Mouse (Mus musculus): ENCODE measurements around the gene Tbc1d22a. TPM values are rescaled to one million over a fixed set of nuclear protein-coding genes. Genes with fewer than 3 reads are reported as not detected.

Gene Tbc1d22a
- polyA plus RNA-seq, 1 experiment from 2014 or later: 11.7 TPM

DNA sequence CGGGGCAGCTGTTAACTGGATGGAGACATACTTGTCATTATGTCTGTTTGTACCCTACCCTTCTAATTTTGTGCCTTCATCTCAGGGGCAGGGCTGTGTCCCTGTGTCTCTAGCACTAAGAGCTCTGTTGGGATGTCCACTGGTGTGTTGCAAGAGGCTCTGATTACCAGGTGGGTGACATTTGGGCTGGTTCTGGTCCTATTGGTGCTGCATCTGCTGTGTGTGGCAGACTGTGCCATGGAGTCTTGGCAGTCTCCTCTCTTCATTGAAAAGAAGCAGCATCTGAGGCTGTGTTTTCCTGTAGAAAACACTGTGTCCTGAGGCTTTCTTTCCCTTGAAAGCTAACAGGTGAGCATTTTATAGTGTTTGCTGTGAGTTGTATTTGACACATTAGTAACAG, 83.0 kb downstream of the Tbc1d22a start:
- 92% methylated on average over 1 of the region's 1 CpGs for WGBS
- H3K4me2 ChIP-seq: no peak overlapping the region
- ATAC-seq (replicated peaks; ENCODE audit: low FRiP score): no peak

DNA sequence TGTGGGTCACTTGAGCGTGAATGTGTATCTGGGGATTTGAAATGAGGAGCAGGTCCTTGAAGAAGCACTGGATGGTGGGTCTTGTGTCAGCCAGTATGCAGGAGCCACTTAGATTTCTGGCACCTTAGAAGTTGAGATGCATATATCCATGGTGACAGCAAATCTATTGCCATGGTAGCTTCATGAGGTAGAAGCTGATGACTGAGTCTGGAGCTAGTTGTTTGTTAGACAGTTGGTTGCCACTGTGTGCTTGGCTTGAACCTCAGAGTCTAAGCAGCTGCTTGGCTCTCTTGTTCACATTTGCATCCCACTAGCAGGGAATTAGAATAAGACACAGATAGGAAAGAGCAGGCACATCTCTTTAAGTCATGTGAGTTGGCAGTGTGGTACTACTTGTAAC, 89.6 kb downstream of the Tbc1d22a start:
- Histone ChIP-seq H3K9ac (ENCODE audit: low read depth, low read length) (no peak overlapping the region), H3K4me3 (ENCODE audit: low read depth, low read length) (no peak overlapping the region), H3K4me1 (replicated peaks; ENCODE audit: control insufficient read depth, insufficient read depth, low read length) (no peaks in the 10 kb centered on the region), H3K27ac (ENCODE audit: low read depth, low read length) (no peak overlapping the region), H3K9me3 (ENCODE audit: control insufficient read depth, low read length) (no peaks in the 10 kb centered on the region), H3K4me2 (no peak overlapping the region), H3K36me3 (ENCODE audit: control insufficient read depth, insufficient read depth, low read length) (no peaks in the 10 kb centered on the region), H3K27me3 (replicated peaks; ENCODE audit: control insufficient read depth, insufficient read depth, low read length) (no peaks in the 10 kb centered on the region)
- DNase-seq (ENCODE audit: low spot score): no peak
- WGBS: 91% methylated on average over 1 of the region's 1 CpGs
- ATAC-seq (replicated peaks; ENCODE audit: low FRiP score): no peak

More for the DNA sequence above, 83.0 kb downstream of the Tbc1d22a start:
- H3K4me1 ChIP-seq (replicated peaks; ENCODE audit: control insufficient read depth, insufficient read depth, low read length): 0 out of 2 replicates have a peak, but pooled peaks cover 2% of the 10 kb centered on the region
- H3K27me3 ChIP-seq (replicated peaks; ENCODE audit: control insufficient read depth, insufficient read depth, low read length): no peaks in the 10 kb centered on the region
- H3K9me3 ChIP-seq (ENCODE audit: control insufficient read depth, low read length): no peaks in the 10 kb centered on the region
- H3K4me3 ChIP-seq (ENCODE audit: low read depth, low read length): no peak overlapping the region
- no peak overlapping the region for H3K9ac ChIP-seq (ENCODE audit: low read depth, low read length)
- no peak overlapping the region for H3K27ac ChIP-seq (ENCODE audit: low read depth, low read length)
- no peaks in the 10 kb centered on the region for H3K36me3 ChIP-seq (ENCODE audit: control insufficient read depth, insufficient read depth, low read length)
- DNase-seq (ENCODE audit: low spot score): no peak

DNA sequence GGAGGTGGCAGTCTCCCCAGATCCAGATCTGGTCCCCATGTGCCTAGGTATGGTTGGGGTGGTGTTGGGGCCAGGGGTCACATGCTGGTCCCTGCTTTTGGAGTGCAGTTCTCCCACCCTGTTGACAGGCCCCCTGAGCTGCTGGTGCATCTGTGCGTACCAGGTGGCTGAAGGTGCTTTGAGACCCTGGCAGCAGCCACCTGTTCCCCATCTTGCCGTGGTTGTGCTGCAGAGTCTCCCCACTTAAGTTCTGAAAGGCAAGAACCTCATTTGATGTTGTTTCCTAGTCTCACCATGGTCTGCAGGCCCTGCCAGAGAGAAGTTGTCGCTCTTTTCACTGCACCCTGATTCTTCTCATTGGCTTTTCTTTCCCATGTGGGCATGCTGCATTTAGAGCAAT, 90.6 kb downstream of the Tbc1d22a start:
- H3K4me2 ChIP-seq: no peak overlapping the region
- 88% methylated on average over 3 of the region's 3 CpGs for WGBS
- H3K36me3 ChIP-seq (ENCODE audit: control insufficient read depth, insufficient read depth, low read length): no peaks in the 10 kb centered on the region
- no peak overlapping the region for H3K27ac ChIP-seq (ENCODE audit: low read depth, low read length)
- no peaks in the 10 kb centered on the region for H3K27me3 ChIP-seq (replicated peaks; ENCODE audit: control insufficient read depth, insufficient read depth, low read length)
- no peak overlapping the region for H3K9ac ChIP-seq (ENCODE audit: low read depth, low read length)
- no peaks in the 10 kb centered on the region for H3K9me3 ChIP-seq (ENCODE audit: control insufficient read depth, low read length)
- DNase-seq (ENCODE audit: low spot score) (no peak), ATAC-seq (replicated peaks; ENCODE audit: low FRiP score) (no peak)
- no peaks in the 10 kb centered on the region for H3K4me1 ChIP-seq (replicated peaks; ENCODE audit: control insufficient read depth, insufficient read depth, low read length)
- H3K4me3 ChIP-seq (ENCODE audit: low read depth, low read length): no peak overlapping the region

DNA sequence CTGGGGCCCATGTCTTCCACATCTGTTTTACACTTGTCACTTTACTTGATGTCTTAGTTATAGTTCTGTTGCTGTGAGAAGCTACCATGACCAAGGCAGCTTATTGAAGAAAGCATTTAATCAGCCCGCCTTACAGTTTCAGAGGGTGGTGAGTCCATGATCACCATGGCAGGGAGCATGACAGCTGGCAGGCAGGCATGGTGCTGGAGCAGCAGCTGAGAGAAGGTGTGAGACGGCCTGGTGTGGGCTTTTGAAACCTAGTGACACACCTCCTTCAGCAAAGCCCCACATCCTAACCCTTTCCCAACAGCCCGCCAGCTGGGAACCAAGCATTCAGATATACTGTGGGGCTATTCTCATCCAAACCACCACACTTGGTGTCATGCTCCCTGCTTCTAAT, 91.0 kb downstream of the Tbc1d22a start:
- no peak overlapping the region for H3K9ac ChIP-seq (ENCODE audit: low read depth, low read length)
- no peak overlapping the region for H3K4me3 ChIP-seq (ENCODE audit: low read depth, low read length)
- H3K27me3 ChIP-seq (replicated peaks; ENCODE audit: control insufficient read depth, insufficient read depth, low read length): no peaks in the 10 kb centered on the region
- DNase-seq (ENCODE audit: low spot score): no peak
- no peaks in the 10 kb centered on the region for H3K9me3 ChIP-seq (ENCODE audit: control insufficient read depth, low read length)
- 76% methylated on average over 3 of the region's 3 CpGs for WGBS
- no peak overlapping the region for H3K4me2 ChIP-seq
- no peaks in the 10 kb centered on the region for H3K36me3 ChIP-seq (ENCODE audit: control insufficient read depth, insufficient read depth, low read length)
- H3K27ac ChIP-seq (ENCODE audit: low read depth, low read length): no peak overlapping the region
- no peaks in the 10 kb centered on the region for H3K4me1 ChIP-seq (replicated peaks; ENCODE audit: control insufficient read depth, insufficient read depth, low read length)
- ATAC-seq (replicated peaks; ENCODE audit: low FRiP score): no peak

DNA sequence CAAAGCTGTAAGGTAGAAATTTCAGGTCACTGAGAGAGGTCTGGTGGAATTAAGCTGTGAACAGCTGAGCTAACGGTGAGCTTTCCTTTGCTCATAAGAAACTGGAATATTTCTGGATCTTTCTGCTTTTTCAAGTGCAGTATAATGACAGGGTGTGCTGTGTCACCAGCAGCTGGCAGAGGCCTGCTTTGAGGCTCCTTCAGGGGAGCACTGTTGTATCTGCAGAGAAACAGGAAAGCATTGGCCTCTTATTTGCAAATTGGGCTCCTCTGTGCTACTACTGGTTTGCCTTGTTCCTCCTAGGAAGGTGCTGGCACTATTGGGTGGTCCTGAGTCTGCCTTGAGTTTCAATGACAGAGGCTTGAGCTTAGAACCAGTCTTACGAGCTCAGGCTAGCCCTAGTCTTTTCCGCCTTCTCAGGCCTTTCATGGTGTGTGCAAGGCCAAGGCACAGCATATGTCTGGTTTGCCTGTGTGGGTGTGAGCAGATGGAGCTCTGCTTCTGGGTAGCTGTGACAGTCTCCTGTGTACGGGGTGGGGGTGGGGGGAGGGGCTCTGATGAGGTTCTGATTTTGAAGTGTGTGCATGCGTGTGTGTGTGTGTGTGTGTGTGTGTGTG, 95.1 kb downstream of the Tbc1d22a start:
- H3K9ac ChIP-seq (ENCODE audit: low read depth, low read length): no peak overlapping the region
- H3K36me3 ChIP-seq (ENCODE audit: control insufficient read depth, insufficient read depth, low read length): peaks cover 5% of the 10 kb centered on the region
- WGBS: 82% methylated on average over 5 of the region's 5 CpGs
- ATAC-seq (replicated peaks; ENCODE audit: low FRiP score) (no peak), DNase-seq (ENCODE audit: low spot score) (no peak)
- H3K4me1 ChIP-seq (replicated peaks; ENCODE audit: control insufficient read depth, insufficient read depth, low read length): no peaks in the 10 kb centered on the region
- no peak overlapping the region for H3K4me2 ChIP-seq
- H3K27ac ChIP-seq (ENCODE audit: low read depth, low read length): no peak overlapping the region
- H3K9me3 ChIP-seq (ENCODE audit: control insufficient read depth, low read length): no peaks in the 10 kb centered on the region
- no peak overlapping the region for H3K4me3 ChIP-seq (ENCODE audit: low read depth, low read length)
- H3K27me3 ChIP-seq (replicated peaks; ENCODE audit: control insufficient read depth, insufficient read depth, low read length): no peaks in the 10 kb centered on the region

DNA sequence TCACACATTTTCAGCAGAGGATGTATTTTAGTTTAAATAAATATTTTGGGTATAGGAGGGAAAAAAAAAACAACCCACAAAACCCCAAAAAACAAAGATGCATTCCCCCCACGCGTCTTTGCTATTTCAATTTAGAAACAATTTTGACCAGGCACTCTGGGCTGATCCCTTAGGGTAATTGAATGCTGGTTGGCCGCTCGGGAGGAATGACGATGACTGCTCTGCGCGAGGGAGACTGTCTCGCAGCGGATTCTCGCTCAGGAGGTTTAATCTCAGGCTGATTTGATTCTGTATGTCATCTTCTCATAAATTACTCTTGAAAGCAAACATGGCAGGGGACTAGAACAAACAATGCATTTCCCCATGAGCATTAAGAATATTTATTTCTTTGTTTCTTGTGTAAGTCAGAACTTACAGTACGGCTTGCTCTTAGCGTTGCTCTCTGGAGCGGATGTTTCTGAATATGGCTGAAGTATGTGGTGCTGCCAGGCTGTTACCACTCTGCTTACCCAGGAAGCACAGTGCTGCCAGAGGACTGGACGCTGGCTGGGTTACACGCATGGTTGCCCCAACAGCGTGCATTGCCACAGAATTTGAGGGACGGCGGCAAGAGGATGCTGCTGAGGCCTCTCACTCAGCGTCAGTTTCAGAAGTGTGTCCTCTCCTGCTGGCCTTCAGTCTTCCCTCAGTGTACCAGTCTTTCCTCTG, 106.7 kb downstream of the Tbc1d22a start:
- H3K36me3 ChIP-seq (ENCODE audit: control insufficient read depth, insufficient read depth, low read length): no peaks in the 10 kb centered on the region
- no peak overlapping the region for H3K4me3 ChIP-seq (ENCODE audit: low read depth, low read length)
- no peaks in the 10 kb centered on the region for H3K27me3 ChIP-seq (replicated peaks; ENCODE audit: control insufficient read depth, insufficient read depth, low read length)
- H3K27ac ChIP-seq (ENCODE audit: low read depth, low read length): no peak overlapping the region
- WGBS: 92% methylated on average over 19 of the region's 19 CpGs
- H3K4me2 ChIP-seq: no peak overlapping the region
- ATAC-seq (replicated peaks; ENCODE audit: low FRiP score) (no peak), DNase-seq (ENCODE audit: low spot score) (no peak)
- no peaks in the 10 kb centered on the region for H3K9me3 ChIP-seq (ENCODE audit: control insufficient read depth, low read length)
- no peak overlapping the region for H3K9ac ChIP-seq (ENCODE audit: low read depth, low read length)
- no peaks in the 10 kb centered on the region for H3K4me1 ChIP-seq (replicated peaks; ENCODE audit: control insufficient read depth, insufficient read depth, low read length)

DNA sequence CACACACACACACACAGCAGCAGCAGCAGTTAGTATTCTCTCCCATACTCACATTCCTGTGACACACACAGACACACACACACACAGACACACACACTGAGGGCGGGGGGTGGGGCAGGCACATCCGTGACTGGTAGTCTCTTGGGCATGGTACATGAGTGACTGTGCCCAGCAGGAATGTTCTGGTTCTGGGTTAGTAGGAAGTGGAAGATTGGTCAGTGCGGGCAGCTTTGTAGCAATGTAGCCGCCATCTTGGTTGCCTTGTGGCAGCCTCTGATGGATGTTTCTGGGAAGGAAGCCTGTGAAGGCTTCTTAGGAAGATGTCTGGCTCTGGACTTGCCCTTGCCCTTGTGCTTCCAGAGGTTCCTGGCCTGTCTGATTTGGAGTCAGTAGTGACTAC, 112.1 kb downstream of the Tbc1d22a start:
- ATAC-seq (replicated peaks; ENCODE audit: low FRiP score) (no peak), DNase-seq (ENCODE audit: low spot score) (no peak)
- Histone ChIP-seq H3K4me3 (ENCODE audit: low read depth, low read length) (no peak overlapping the region), H3K4me2 (no peak overlapping the region), H3K36me3 (ENCODE audit: control insufficient read depth, insufficient read depth, low read length) (no peaks in the 10 kb centered on the region), H3K27me3 (replicated peaks; ENCODE audit: control insufficient read depth, insufficient read depth, low read length) (no peaks in the 10 kb centered on the region), H3K4me1 (replicated peaks; ENCODE audit: control insufficient read depth, insufficient read depth, low read length) (no peaks in the 10 kb centered on the region), H3K9me3 (ENCODE audit: control insufficient read depth, low read length) (no peaks in the 10 kb centered on the region), H3K9ac (ENCODE audit: low read depth, low read length) (no peak overlapping the region), H3K27ac (ENCODE audit: low read depth, low read length) (no peak overlapping the region)
- WGBS: 87% methylated on average over 4 of the region's 4 CpGs

DNA sequence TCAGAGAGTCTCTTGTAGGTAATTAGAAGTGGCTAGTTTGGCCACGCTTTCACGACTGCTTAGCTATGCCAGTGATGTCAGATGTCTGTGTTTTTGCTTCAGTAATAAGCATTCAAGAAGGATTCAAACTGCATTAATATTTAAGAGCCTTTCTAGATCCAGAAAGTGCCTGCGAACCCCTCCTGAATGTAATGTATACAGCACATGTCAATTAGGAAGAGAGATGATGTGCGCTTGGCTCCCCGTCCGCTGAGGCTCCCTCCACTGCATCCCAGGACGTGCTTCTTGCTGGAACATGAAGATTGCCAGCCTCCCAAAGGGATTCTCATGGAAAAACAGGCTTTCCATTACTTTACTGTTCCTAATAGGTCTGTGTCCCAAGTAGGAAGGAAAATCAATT, 115.7 kb downstream of the Tbc1d22a start:
- DNase-seq (ENCODE audit: low spot score): no peak
- Histone ChIP-seq H3K4me1 (replicated peaks; ENCODE audit: control insufficient read depth, insufficient read depth, low read length) (no peaks in the 10 kb centered on the region), H3K4me3 (ENCODE audit: low read depth, low read length) (no peak overlapping the region), H3K27ac (ENCODE audit: low read depth, low read length) (no peak overlapping the region), H3K27me3 (replicated peaks; ENCODE audit: control insufficient read depth, insufficient read depth, low read length) (no peaks in the 10 kb centered on the region), H3K4me2 (no peak overlapping the region), H3K36me3 (ENCODE audit: control insufficient read depth, insufficient read depth, low read length) (no peaks in the 10 kb centered on the region), H3K9ac (ENCODE audit: low read depth, low read length) (no peak overlapping the region), H3K9me3 (ENCODE audit: control insufficient read depth, low read length) (no peaks in the 10 kb centered on the region)
- WGBS: 76% methylated on average over 7 of the region's 7 CpGs
- ATAC-seq (replicated peaks; ENCODE audit: low FRiP score): no peak

DNA sequence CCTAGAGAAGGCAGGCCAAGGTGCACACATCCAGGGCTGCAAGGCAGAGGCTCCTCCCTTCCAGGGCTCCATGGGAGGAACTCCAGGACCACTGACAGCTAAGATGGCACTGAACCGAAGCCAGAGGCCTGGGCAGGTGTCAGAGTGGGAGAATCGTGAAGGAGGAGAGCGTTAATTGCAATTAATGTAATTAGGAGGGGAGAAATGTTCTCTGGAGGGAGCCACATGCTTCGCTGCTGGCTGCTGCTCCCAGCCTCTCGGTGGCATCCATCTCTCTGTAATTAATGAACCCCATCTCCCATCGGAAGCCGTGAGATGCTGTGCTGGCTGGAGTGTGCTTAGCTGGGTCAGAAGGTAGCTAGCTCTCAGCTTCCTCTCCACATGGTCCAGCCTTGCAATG, 116.2 kb downstream of the Tbc1d22a start:
- WGBS: 81% methylated on average over 7 of the region's 7 CpGs
- Histone ChIP-seq H3K9me3 (ENCODE audit: control insufficient read depth, low read length) (no peaks in the 10 kb centered on the region), H3K36me3 (ENCODE audit: control insufficient read depth, insufficient read depth, low read length) (no peaks in the 10 kb centered on the region), H3K4me1 (replicated peaks; ENCODE audit: control insufficient read depth, insufficient read depth, low read length) (no peaks in the 10 kb centered on the region), H3K4me2 (no peak overlapping the region), H3K4me3 (ENCODE audit: low read depth, low read length) (no peak overlapping the region), H3K9ac (ENCODE audit: low read depth, low read length) (no peak overlapping the region), H3K27ac (ENCODE audit: low read depth, low read length) (no peak overlapping the region), H3K27me3 (replicated peaks; ENCODE audit: control insufficient read depth, insufficient read depth, low read length) (no peaks in the 10 kb centered on the region)
- DNase-seq (ENCODE audit: low spot score) (no peak), ATAC-seq (replicated peaks; ENCODE audit: low FRiP score) (no peak)

Measured in liver, embryonic 11.5 days (tissue).